Mouse (Mus musculus) liver, adult (tissue): ENCODE measurements at regions not wholly inside any gene's neighbourhood (a gene's known extent, or its start where the extent isn't known, plus 50 kb on each side); places are given as distances from the start of the nearest gene placed in this dataset.

Experiments
- GATA4 ChIP-seq: IDR thresholded peaks from 2 replicates; pipeline ENCODE4 v1.6.1; 2014; ENCODE audit warnings: mild to moderate bottlenecking, low read length; ENCODE audit not compliant: insufficient replicate concordance

- no peak for TF ChIP-seq GATA4
These were observed 150.4 kb upstream of the Eci2 start for GRCm38 (mm10) chr13:35177305-35177704.

GRCm38 (mm10) chr13:35189028-35189711 lies 162.3 kb upstream of the Eci2 start:
- no peak; the same call in 1 of the 2 replicates for TF ChIP-seq GATA4

DNA sequence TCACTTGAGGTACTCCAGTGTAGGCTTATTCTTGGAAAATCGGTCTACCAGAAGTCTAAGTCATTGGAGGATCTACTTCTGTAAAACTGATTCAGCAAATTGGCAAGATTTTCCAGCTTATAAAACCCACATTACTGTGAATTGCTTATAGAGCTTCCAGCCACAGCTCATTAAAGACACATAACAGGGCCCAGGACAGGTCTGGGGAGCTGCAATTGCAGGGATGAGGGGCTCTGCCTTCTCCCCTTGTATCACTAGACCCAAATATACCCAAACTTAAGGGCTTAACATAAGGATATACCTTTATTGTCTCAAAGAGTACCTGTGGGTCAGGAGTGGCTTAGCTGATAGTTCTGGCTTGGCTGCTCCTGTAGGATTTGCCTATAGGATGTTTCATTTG lies 175.2 kb upstream of the Eci2 start:
- no peak for TF ChIP-seq GATA4

GRCm38 (mm10) chr13:35208319-35208718 lies 181.4 kb upstream of the Eci2 start:
- no peak for TF ChIP-seq GATA4

DNA sequence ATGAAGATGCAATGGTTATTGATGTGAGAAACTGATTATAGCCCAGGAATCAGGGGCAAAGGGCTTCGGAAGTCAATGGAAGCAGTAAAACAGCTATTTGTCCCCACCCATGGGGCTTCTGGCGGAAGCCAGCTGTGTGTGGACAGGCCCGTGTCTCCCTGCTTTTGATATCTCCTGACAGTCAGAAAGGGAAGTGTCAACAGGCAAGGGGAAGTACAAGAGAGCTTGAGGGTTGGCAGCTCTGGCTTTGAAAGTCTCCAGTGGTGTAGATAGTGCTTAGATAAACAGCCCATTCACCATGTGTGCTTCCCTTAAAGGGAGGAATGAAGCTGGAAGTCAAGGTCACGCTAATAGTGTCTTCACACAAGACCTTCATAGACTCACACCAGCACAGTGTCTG lies 182.7 kb upstream of the Eci2 start:
- no peak for TF ChIP-seq GATA4

DNA sequence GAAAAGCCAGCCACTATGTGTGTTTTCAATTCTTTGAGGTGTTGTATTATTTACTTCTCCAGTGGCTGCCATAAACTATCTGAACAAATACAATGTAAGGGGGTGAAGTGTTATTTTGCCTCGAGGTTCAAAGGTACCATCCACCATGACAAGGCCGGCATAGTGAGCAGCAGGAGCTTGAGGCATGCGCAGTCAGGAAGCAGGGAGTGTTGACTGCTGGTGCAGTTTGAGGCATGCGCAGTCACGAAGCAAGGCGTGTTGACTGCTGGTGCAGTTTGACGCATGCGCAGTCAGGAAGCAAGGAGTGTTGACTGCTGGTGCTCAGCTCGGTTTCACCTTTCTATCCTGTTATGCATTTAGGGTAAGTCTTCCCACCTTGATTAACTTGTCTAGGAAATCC lies 184.9 kb upstream of the Eci2 start:
- no peak for TF ChIP-seq GATA4

GRCm38 (mm10) chr13:35212276-35212675 lies 185.4 kb upstream of the Eci2 start:
- TF ChIP-seq GATA4, result no peak

GRCm38 (mm10) chr13:35214219-35214618 lies 187.3 kb upstream of the Eci2 start:
- TF ChIP-seq GATA4, result no peak

DNA sequence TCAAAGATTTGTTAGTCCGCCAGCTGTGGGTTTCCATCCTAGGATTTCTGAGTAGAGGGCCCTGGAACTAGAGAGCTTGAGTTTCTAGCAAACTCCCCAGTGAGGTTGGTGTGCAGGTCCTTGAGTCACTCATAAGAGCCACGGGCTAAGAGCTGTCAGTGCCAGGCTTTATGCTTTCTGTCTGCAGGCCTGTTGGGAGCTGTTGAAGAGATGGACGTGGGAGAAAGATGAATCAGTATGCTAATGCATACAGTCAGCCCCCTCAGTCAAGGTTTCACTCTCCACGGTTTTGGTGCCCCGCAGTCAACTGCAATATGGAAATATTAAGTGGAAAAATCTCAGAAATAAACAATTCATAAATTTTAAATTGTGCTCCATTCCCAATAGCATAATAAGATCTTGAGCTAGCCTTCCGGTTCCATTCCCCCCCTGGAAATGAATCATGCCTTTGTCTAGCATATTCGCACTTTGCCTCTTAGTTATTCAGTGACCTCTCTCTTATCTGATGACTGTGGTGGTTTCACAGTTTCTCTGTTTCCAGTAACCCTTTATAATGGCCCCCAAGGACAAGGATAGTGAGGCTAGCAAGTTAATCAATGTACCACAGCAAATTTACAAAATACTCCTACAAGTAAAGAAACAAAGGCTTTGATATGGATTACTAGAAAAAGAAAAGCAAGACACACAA lies 199.4 kb upstream of the Eci2 start:
- no peak for TF ChIP-seq GATA4

DNA sequence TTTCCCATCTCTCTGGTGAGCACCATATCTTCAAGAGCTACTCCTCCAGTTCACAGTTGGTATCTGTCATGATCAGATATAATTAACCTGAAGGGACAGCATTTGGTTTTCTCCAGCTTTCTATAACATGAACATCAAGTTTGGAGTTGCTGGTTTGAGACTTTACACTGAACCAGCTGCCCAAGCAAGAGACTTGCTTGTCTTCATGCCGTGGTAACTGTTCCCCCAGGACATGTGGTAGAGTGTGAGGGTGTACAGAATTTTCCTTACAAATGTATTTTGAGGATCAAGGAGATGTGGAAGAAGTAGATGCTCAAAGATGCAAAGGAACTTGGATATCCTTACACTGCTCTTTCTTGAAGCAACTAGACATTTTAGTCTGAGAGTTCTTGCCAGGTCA lies 200.0 kb upstream of the Eci2 start:
- TF ChIP-seq GATA4, result no peak

DNA sequence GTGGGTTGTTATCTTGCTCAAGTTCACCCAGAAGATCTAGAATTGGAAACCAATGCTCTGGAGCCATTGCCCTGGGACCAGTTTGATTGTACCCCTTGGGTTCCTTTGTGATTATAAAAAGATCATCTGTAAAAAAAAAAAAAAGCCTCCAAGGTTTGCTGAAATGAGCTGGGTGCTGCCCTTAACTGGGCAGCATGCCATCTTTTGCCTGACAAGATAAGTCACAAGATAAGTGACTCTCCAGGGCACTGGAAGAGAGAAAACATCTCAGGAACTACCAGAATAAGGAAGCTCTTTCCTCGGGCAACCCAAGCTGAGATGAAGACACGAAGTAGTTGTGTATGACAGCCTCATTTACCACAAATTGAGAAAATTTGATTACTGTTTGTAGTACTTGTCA lies 202.7 kb upstream of the Eci2 start:
- TF ChIP-seq GATA4, result no peak

- TF ChIP-seq GATA4, result no peak
These were observed 206.7 kb upstream of the Eci2 start for GRCm38 (mm10) chr13:35233636-35234035.

DNA sequence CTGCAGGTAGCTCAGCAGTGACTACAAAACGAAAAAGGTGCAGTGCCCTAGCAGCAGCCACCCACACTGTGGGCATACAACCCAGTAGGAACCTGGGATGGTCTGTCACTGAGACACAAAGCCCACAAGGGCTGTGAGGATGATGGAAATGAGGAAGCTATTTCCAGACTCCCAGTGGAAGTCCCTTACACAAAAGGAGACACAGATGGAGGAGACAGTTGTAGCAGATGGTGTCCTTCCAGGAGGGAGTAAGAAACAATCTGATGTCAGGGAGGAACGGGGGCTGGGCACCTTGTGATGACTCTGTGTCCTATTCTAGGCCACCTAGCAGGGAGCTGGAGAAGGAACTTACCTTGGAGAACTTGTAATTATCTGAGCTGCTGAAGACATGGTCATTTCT lies 214.5 kb upstream of the Eci2 start:
- TF ChIP-seq GATA4, result no peak

DNA sequence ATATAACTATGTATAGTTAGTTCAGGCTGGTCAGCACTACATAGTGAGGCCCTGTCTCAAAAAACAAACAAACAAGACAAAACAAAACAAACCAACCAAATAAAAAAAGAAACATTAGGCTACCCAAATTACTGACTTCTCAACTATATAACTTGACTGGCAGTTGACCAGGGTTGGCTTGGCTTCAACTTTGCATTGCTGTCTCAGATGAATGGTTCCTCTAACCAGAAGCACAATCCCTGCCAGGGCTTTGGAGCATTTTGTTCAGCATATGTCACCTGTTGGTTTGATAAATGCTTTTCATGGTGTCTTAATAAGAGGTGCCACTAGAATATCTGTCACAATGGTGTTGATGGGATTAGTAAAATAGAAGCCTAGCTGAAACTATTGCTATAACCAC lies 217.1 kb upstream of the Eci2 start:
- TF ChIP-seq GATA4, result no peak

DNA sequence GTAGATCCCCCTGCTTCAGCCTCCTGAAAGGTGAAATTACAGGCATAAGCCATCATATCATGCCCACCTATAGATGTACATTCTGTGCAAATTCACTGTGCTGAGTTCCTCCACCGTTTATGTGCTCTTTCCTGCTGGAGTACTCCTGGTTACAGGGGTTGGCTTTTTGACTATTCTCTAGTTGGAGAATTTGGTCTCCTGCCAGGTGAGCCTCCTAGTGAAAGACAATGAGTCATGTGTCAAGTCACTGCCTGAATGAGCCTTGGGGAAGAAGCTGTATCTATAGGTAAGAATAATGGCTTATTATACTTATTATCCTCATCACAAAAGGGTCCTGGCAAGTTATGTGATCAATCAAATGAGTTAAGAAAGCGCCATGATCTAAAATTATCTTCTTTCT lies 230.5 kb upstream of the Eci2 start:
- no peak for TF ChIP-seq GATA4

GRCm38 (mm10) chr13:35258720-35259119 lies 231.8 kb upstream of the Eci2 start:
- TF ChIP-seq GATA4, result no peak

DNA sequence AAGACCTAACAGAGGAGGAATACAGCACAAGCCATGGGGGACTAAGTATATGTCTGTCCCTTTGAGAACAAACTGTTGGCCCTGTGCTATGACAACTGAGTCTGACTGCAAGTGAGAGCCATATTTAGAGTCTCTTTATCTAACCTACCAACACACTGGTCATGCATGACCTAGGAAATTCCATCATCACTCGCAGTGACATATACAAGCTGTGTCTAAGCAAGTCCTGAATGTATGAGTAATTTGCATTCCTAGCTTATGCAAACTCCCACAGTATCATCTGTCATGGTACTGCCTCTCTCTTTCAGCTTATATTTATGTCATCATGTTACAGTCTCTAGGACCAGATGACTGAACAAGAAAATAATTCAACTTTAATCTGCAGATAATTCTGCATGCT lies 257.1 kb upstream of the Eci2 start:
- no peak for TF ChIP-seq GATA4
